ENCODE assay signal across 15 mouse cellular contexts in the genomic region with DNA sequence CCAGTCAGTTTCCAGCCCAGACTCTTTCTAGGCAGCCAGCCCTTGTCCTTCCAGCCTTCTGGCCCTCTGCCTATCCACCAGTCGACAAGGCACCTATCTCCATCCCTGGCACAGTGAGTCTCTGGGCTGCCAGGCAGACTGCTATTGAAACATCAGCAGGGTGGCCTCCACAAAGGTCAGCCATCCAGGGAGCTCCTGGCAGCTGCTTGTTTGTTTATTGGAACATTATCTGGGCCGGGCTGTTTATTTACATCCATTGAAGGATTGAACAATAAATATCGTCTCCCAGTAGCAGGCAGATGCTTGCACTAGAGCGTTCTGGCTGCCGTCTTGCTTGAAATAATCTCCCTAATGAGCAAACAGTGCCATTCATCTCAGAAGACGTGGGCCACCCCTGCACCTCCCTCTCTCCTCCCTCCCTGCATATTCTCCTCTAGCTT.
A peak's percentile ranks its signal among the peaks of the same experiment; 100 is the strongest.
DNase-seq lines count a peak whose midpoint lies in the region; ATAC-seq lines count a peak whose summit lies in the region.
"Had no signal": no experiment of that assay in that cellular context is flagged by ENCODE, and none has a peak within 500 bp of the region (broad histone marks: within the 10 kb centered on the region; RNA-seq: fewer than 3 reads in every experiment).

No protein-coding gene starts in this region.

- H3K36me3 ChIP-seq in heart, embryonic 10.5 days, result no peaks in the 10 kb centered on the region
- no peaks in the 10 kb centered on the region for H3K36me3 ChIP-seq in neural tube, embryonic 13.5 days
- no peaks in the 10 kb centered on the region for H3K36me3 ChIP-seq in kidney, embryonic 16.5 days (ENCODE audit: insufficient read depth, low read length)
- H3K36me3 ChIP-seq: intestine, embryonic 15.5 days; midbrain, embryonic 12.5 days had no signal

- H3K9me3 ChIP-seq in heart, embryonic 10.5 days, result no peaks in the 10 kb centered on the region
- no peaks in the 10 kb centered on the region for H3K9me3 ChIP-seq in neural tube, embryonic 13.5 days
- no peaks in the 10 kb centered on the region for H3K9me3 ChIP-seq in kidney, embryonic 16.5 days (ENCODE audit: low read length)
- H3K9me3 ChIP-seq: intestine, embryonic 15.5 days; midbrain, embryonic 12.5 days had no signal

- WGBS in heart, embryonic 10.5 days, result 52% methylated on average over 6 of the region's 6 CpGs
- WGBS in neural tube, embryonic 13.5 days, result 12% methylated on average over 6 of the region's 6 CpGs
- WGBS in kidney, embryonic 16.5 days, result 22% methylated on average over 6 of the region's 6 CpGs

- H3K4me3 ChIP-seq in heart, embryonic 10.5 days, result no peak overlapping the region
- H3K4me3 ChIP-seq in neural tube, embryonic 13.5 days, result no peak overlapping the region
- no peak overlapping the region for H3K4me3 ChIP-seq in kidney, embryonic 16.5 days (ENCODE audit: low read length)
- H3K4me3 ChIP-seq: erythroblast, embryonic 14.5 days; intestine, embryonic 15.5 days; midbrain, embryonic 12.5 days had no signal

- peak; percentile 60 to 77 for DNase-seq in heart, adult 18-20 months
- no peak for DNase-seq in heart, embryonic 10.5 days (ENCODE audit: low spot score)
- DNase-seq in neural tube, embryonic 10.5 days (ENCODE audit: extremely low spot score, low spot score), result no peak
- peak; percentile 52 to 66 for DNase-seq in cerebellum, postnatal 25 days
- peak; percentile 65 for DNase-seq in heart, postnatal 4 days
- no peak for DNase-seq in natural killer cell, adult 2 months (ENCODE audit: low spot score in 2 of 2)
- DNase-seq: adrenal gland, adult 8-10 months; gastrocnemius, postnatal 10 days; lung, adult 2 months had no signal

- H3K27me3 ChIP-seq in heart, embryonic 10.5 days (ENCODE audit: insufficient read depth, poor library complexity, severe bottlenecking), result no peaks in the 10 kb centered on the region
- H3K27me3 ChIP-seq in neural tube, embryonic 13.5 days, result no peaks in the 10 kb centered on the region
- no peaks in the 10 kb centered on the region for H3K27me3 ChIP-seq in kidney, embryonic 16.5 days (ENCODE audit: insufficient read depth, low read length)
- H3K27me3 ChIP-seq: intestine, embryonic 15.5 days; midbrain, embryonic 12.5 days had no signal

- no peak overlapping the region for H3K4me2 ChIP-seq in neural tube, embryonic 13.5 days
- H3K4me2 ChIP-seq in kidney, embryonic 16.5 days (replicated peaks; ENCODE audit: low read depth, low read length), result no peak overlapping the region
- H3K4me2 ChIP-seq: intestine, embryonic 15.5 days; midbrain, embryonic 12.5 days had no signal

- H3K9ac ChIP-seq in neural tube, embryonic 13.5 days, result no peak overlapping the region
- H3K9ac ChIP-seq in kidney, embryonic 16.5 days (replicated peaks; ENCODE audit: low read length), result no peak overlapping the region
- H3K9ac ChIP-seq: intestine, embryonic 15.5 days; midbrain, embryonic 12.5 days had no signal

- H3K27ac ChIP-seq in heart, embryonic 10.5 days, result no peak overlapping the region
- H3K27ac ChIP-seq in neural tube, embryonic 13.5 days (replicated peaks), result peak overlapping the region; percentile 49
- no peak overlapping the region for H3K27ac ChIP-seq in kidney, embryonic 16.5 days (ENCODE audit: low read length)
- H3K27ac ChIP-seq: intestine, embryonic 15.5 days; midbrain, embryonic 12.5 days had no signal

- 0 out of 2 replicates have a peak, but pooled peaks cover 7% of the 10 kb centered on the region for H3K4me1 ChIP-seq in heart, embryonic 10.5 days
- H3K4me1 ChIP-seq in neural tube, embryonic 13.5 days (replicated peaks), result peaks cover 20% of the 10 kb centered on the region
- no peaks in the 10 kb centered on the region for H3K4me1 ChIP-seq in kidney, embryonic 16.5 days (ENCODE audit: insufficient read depth, low read length)
- H3K4me1 ChIP-seq: intestine, embryonic 15.5 days; midbrain, embryonic 12.5 days had no signal

- peak; percentile 63 for ATAC-seq in neural tube, embryonic 13.5 days (ENCODE audit: low read depth)
- no peak for ATAC-seq in kidney, embryonic 16.5 days (ENCODE audit: low FRiP score, low TSS enrichment)
- ATAC-seq: CD4-positive, CD25-positive, alpha-beta regulatory T cell, adult 4 months; intestine, embryonic 15.5 days had no signal

Comparison
In these comparisons a context has a peak if more than half of its experiments do, and no peak if none do; other contexts are left out.
1. DNase-seq: peak in heart, adult 18-20 months (2 of 2), cerebellum, postnatal 25 days (2 of 2) and heart, postnatal 4 days (single experiment); none in heart, embryonic 10.5 days (single experiment), neural tube, embryonic 10.5 days (single experiment) and natural killer cell, adult 2 months (0 of 2).